Mouse (Mus musculus) thymus, postnatal 14 days (tissue): Measurements from ENCODE around the gene Adam19.

Source experiments
- DNase-seq: peaks from one replicate; pipeline ENCODE4 v3.0.0; 2021

Gene Adam19

DNA sequence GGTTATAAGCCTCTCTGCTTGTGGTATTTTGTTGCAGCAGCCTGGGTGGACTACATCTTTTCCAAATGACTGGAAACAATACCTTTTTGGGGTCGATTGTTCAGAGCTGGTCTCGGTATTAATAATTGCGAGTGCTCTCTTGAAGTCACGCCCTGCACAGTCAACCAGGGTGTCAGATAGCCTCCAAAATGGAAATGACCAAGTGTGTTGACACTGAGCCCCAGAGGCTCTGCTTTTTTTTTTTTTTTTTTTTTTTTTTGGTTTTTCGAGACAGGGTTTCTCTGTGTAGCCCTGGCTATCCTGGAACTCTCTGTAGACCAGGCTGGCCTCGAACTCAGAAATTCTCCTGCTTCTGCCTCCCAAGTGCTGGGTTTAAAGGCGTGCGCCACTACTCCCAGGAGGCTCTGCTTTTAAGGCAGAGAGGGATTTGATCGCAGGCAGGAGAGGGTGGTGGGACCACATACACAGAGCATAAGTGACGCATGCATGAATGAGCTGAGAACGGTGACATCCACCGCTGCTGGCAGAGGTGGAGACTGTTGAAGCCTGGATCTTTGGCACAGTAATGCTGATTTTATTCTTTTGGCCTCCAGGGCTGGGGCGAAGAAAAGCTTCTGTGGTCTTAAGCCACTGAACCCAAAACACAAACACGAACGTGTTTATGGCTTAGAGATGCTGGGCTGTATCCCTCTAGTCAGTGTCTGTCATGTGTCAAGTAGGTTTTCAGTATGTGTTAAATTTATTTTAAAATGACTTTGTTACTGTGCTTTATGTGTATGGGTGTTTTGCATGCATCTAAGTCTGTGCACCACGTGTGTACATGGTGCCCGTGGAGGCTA is 18.3 kb downstream of the Adam19 start:
- no peak for DNase-seq

- DNase-seq = no peak
Measured at GRCm38 (mm10) chr11:46075507-46075906, 19.7 kb downstream of the Adam19 start.

DNA sequence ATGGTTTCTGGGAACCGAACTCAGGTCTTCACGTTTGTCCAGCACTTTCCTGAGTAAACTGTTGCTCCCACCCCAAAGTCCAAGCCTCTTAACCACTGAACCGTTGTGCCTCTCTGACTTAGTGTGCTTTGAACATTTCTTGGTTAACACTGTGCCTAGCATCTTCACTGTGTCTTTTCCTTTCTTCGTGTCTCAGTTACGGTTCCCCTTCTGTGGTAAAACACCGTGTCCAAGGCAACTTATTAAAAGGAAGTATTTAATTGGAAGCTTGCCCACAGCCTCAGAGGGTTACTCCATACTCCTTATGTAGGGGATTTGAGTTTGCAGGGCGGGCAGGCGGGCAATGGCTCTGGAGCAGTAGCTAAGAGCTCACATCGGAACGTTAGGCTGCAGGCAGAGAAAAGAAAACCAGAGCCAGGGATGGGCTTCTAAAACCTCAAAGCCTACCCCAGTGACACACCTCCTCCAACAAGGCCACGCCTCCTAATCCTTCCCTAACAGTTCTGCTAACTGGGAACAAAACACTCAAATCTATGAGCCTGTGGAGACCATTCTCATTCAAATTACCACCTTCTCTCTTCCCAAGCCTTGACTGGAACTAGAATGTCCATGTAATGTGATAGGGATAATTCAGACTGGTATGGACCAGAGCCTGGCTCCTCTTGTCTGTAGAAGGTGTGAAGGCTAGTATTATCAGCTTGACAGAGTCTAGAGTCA is 20.8 kb downstream of the Adam19 start:
- DNase-seq = no peak

GRCm38 (mm10) chr11:46077304-46077703 is 21.5 kb downstream of the Adam19 start:
- DNase-seq = no peak

DNA sequence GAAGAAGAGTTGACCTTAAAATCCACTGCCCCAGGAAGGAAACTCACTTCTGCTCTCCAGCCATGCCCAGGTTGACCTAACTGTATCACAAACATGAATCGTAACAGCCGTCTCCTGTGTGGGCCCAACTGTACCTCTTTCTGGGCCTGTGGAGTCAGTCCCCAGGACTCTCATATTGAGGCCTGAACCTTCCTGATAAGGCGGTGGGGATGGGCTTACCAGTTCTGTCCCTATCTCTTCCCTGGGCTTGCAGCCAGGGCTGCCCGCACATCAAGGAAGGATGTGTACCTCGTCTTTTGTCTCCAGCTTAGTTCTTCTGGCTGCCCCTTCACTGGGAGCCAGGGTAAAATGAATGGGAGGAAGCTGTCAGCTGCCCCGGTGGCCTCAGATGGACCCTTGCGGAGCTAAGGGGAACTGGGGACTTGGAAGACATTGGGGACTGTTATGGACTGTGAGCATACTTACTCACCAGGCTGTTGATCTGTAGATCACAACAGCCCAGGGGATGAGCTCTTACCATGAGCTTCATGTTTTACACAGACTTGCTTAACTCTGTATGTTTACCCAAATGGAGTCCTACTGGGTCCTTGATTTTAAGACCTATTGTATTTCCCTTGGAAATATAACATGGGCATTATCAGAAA is 22.1 kb downstream of the Adam19 start:
- no peak for DNase-seq

DNA sequence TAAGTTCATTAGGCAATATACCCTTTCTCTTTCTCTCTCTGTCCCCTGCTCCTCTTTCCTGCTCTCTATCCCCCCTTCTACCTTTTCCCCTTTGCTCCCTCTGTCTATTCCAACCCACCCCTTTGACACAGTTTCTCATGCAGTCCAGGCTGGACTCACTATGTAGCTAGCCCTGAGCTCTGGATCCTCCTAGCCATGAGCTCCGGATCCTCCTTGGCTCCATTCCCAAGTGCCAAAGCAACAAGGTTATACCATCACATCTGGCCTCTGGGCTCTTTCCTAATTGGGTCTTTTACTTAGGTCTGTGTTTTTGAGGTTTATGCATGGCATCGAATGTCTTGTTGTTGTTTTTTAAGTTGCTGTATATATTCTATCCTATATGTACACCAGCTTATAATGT is 25.3 kb downstream of the Adam19 start:
- DNase-seq = no peak

DNA sequence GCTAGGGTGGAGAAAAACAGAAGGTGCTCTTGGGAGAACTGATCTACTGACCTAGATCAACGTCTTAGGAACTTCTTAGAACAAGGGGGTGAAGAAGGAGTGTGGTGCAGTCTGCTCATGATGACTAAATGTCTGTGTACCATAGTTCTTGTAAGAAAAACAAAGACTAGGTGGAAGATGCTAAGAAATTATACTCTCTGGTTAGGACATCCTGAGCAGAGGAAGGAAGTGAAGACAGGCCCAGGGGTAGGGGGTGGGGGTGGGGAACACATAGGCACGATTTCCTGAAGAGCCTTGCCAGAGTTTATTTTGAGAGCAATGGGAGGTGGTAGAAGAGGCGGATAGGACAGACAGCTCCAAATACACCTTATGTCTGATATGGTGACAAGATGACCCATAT is 27.6 kb downstream of the Adam19 start:
- DNase-seq = no peak

DNA sequence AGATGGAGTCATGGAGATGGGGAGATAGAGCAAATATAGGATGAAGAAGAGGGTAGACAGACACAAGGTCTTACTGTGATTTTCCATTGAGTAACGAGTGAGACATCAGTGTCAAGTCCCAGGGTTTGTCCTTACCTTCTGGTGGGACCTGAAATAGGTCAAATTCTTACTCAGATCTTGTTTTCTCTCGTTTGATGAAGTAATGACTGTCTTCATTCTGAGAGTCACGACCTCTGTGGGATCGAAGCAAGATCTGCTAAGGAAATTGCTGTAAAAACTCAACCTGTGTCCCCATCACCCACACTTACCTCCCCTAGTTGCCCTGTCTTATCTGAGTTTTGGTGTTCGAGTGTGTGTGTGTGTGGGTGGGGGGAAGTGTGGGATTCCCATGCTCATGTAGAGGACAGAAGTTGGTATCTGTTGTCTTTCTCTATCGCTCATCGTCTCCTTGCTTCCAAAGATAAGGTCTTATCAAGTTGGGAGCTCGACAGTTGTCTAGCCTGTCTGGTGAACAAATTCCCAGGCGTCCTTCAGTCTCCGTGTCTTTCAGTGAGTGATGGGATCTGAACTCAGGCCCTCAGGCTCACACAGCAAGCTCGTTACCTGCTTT is 28.1 kb downstream of the Adam19 start:
- no peak for DNase-seq

GRCm38 (mm10) chr11:46084568-46084967 is 28.8 kb downstream of the Adam19 start:
- no peak for DNase-seq

DNA sequence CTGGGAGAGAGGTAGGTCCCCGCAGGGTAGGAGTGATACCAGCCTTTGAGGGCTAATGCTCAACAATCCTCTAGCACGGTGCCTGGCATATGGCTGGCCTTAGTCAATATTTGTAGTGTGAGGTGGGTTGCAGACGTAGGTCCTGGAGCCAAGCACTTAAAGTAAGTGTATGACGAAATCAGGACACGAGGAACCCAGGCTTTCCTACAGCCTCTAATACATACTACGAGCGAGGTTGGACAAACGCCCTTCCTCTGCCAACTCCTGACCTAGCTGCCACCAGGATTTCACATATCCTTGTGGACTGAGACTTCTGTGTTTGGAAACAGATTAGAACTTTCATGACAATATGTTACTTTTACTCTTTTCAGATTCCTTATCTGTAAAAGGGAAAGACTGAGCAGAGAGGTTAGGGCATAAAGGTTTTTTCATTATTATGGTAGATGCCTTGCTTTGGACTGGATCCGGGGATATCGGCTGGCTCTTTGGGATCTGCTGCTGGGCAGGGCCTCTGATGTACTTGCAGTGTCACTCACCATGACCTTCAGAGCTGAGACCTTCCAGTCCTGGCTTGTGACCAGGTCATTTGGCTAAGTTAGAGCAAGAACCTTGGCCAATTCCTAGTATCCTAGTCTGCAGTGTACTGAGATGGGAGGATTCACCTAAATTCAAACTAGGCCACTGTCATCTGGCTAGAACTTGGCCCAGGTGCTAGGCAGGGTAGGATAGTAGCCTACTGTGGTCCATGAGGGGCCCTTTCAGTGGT is 29.8 kb downstream of the Adam19 start:
- DNase-seq = no peak

GRCm38 (mm10) chr11:46086446-46086845 is 30.7 kb downstream of the Adam19 start:
- DNase-seq = peak; percentile 56

DNA sequence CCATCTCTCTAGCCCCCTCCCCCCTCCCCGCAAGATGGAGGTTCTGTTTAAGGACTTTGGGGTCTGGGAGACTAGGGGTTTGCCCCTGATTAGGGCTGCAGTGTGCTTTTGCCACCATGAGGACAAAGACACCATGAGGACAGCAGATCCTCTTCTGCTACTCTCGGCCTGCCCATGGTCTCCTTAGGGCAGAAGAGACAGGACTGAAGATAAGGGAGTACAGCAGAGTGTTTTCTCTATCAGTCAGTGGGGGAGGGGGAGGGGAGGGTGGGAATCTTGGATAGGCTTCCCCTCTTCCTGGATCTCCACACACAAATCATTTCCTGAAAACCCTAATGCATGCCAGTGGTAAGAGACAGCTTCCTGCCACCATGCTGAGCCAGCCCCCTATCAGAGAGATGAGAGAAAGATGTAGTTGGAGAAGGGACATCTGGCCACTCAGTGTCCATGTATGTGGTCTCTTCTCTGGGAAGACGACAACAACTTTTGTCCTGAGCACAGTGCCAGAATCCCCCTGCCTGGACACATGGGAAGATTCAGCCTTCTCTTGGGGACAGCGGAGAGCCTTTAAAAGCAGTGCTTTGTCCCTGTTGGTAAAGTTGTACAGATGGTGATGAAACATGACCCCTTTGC is 33.4 kb downstream of the Adam19 start:
- DNase-seq = no peak

DNA sequence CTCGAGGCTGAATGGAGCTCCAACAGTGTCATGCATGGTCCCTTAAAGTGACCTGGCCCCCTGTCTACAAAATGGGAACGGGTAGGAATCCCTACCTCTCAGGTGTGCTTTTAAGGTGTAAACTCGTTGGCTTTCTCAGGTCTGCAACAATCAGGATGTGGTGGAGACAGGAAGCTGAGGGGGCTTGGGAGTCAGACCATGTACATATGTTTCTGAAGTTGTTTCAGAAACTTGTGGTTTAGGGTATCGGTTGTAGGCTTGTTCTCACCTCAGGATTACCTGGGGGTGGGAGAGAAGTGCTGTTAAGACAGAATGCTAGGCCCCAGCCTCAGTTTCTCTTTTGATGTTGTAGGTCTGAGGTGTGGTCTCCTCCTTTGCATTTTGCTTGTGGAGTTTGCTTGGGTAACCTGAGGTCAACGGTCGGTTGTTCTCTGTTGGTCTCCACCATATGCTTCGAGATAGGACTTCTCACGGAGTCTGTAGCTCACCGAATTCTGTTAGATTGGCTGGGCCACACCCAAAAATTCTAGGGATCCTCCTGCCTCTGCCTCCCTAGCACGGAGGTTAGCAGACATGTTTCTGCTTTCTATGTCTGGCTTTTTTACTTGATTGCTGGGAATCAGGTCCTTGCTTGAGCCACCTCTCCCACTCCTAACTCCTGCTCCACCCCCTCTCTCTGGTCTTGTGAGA is 34.4 kb downstream of the Adam19 start:
- peak; percentile 69 for DNase-seq

GRCm38 (mm10) chr11:46090951-46091667 is 35.3 kb downstream of the Adam19 start:
- DNase-seq = no peak

DNA sequence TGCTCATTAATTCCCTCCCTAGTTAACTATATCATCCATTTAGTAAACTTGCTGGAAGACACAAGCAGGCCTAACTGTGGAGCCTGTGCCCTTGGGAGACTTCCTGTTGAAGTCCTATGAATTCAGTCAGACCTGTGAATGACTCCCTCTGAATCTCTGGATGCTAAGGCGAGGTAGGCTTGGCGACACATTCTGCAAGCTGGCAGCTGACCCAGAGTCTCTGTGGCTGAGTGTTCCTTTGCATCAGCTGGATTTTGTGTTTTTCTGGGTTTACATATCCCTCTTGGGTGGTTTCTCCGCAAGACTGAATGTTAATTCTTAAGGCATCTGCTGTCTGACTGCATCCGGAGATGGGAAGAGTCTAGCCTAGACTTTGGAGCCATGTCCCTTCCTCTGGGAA is 36.3 kb downstream of the Adam19 start:
- no peak for DNase-seq

DNA sequence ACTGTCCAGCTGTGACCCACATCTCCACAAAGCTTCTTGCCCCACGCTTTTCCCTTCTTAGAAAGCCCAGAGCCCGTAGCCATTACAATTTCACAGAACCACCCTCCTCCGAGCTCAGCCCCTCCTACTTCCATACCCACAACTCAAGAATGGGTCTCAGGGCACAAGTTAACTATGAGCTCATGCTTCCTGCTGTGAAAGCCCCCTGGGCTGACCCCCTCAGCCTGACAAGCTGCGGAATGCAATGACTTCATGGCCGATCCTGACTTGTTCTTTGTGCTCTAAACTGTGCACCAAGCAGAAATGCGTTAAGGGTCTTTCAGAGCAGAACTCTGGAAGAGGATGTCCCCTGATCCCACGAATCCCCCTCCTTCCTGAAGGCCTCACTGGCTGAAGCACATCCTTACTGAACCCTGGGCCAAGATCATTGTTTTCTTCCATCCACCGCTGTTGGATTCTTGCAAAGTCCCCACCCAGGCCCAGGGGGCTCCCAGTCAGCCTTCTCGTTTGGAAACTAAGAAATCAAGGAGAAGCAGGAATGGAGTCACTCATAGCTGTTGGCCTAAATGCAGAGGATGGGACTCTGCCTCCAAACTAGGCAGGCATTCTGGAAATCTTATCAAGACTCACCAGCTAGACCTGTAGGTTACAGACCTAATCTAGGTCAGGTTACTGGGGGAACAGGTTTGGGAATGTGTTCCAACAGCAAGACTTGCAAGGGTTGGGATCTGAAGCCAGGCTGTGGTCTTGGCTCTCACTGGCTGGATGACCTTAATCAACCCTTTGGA is 39.9 kb downstream of the Adam19 start:
- no peak for DNase-seq

DNA sequence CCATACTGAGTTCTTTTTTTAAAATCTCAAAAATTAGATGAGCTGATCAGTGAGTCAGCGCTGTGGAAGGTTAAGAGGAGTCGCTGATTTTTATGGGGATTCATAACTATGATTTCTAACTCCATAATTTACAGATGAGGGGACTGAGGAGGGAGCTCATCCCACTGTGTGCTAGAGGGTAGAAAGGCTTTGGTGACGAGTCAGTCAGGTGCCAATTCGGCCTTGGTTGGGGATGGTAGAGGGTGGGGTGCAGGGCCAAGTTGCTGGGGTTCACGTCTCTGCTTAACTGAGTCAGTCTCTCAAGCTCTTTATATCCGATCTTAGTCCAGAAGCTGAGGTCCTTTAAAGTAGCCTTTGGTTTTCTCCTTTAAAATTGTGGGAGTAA is 40.5 kb downstream of the Adam19 start:
- DNase-seq = no peak

DNA sequence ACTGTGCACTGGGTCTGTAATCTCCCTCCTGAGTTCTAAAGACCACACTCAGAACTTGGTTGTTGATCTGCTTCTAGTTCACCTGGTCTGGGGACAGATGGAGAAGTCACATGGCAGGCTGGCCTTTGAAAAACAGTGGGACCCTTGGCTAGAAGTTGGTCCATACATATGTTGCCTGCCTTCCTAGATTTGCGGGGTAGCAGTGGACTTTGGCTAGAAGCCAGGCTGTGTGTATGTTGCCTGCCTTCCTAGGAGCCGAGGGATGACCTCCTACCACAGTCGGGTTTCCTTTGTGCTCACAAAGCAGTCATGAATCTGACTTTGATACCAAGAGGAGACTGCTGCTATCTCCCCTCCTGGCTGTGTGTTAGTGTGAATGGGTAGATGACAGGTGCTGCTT is 41.3 kb downstream of the Adam19 start:
- DNase-seq = no peak

GRCm38 (mm10) chr11:46102107-46102506 is 46.3 kb downstream of the Adam19 start:
- DNase-seq = no peak

- DNase-seq = no peak
Measured at GRCm38 (mm10) chr11:46107046-46107445, 51.3 kb downstream of the Adam19 start.
